Mouse (Mus musculus): ENCODE results near the gene Dab1.

Gene Dab1

GRCm38 (mm10) chr4:103700392-103700791 lies 81.2 kb downstream of the Dab1 start:
- no peak for DNase-seq (ENCODE audit: low spot score)

- DNase-seq (ENCODE audit: low spot score) = no peak
Measured at GRCm38 (mm10) chr4:103702137-103702536, 83.0 kb downstream of the Dab1 start.

GRCm38 (mm10) chr4:103704477-103704876 lies 85.3 kb downstream of the Dab1 start:
- DNase-seq (ENCODE audit: low spot score) = peak; percentile 29

GRCm38 (mm10) chr4:103706501-103706900 lies 87.3 kb downstream of the Dab1 start:
- DNase-seq (ENCODE audit: low spot score) = no peak

- DNase-seq (ENCODE audit: low spot score) = no peak
Measured at GRCm38 (mm10) chr4:103707140-103707539, 88.0 kb downstream of the Dab1 start.

- DNase-seq (ENCODE audit: low spot score) = no peak
Measured at GRCm38 (mm10) chr4:103711353-103711752, 92.2 kb downstream of the Dab1 start.

GRCm38 (mm10) chr4:103713921-103714320 lies 94.8 kb downstream of the Dab1 start:
- no peak for DNase-seq (ENCODE audit: low spot score)

- DNase-seq (ENCODE audit: low spot score) = no peak
Measured at GRCm38 (mm10) chr4:103714991-103715390, 95.8 kb downstream of the Dab1 start.

GRCm38 (mm10) chr4:103715568-103715967 lies 96.4 kb downstream of the Dab1 start:
- no peak for DNase-seq (ENCODE audit: low spot score)

- DNase-seq (ENCODE audit: low spot score) = no peak
Measured at GRCm38 (mm10) chr4:103722738-103723137, 103.6 kb downstream of the Dab1 start.

GRCm38 (mm10) chr4:103726486-103726885 lies 107.3 kb downstream of the Dab1 start:
- no peak for DNase-seq (ENCODE audit: low spot score)

- no peak for DNase-seq (ENCODE audit: low spot score)
Measured at GRCm38 (mm10) chr4:103737185-103737584, 118.0 kb downstream of the Dab1 start.

- DNase-seq (ENCODE audit: low spot score) = no peak
Measured at GRCm38 (mm10) chr4:103751249-103751855, 132.2 kb downstream of the Dab1 start.

GRCm38 (mm10) chr4:103754561-103754960 lies 135.4 kb downstream of the Dab1 start:
- DNase-seq (ENCODE audit: low spot score) = no peak

- DNase-seq (ENCODE audit: low spot score) = no peak
Measured at GRCm38 (mm10) chr4:103757241-103757640, 138.1 kb downstream of the Dab1 start.

- DNase-seq (ENCODE audit: low spot score) = no peak
Measured at GRCm38 (mm10) chr4:103762416-103762815, 143.3 kb downstream of the Dab1 start.

- DNase-seq (ENCODE audit: low spot score) = no peak
Measured at GRCm38 (mm10) chr4:103775712-103776111, 156.6 kb downstream of the Dab1 start.

- no peak for DNase-seq (ENCODE audit: low spot score)
Measured at GRCm38 (mm10) chr4:103781398-103781797, 162.2 kb downstream of the Dab1 start.

GRCm38 (mm10) chr4:103783561-103784247 lies 164.5 kb downstream of the Dab1 start:
- DNase-seq (ENCODE audit: low spot score) = no peak

- DNase-seq (ENCODE audit: low spot score) = no peak
Measured at GRCm38 (mm10) chr4:103793589-103794312, 174.6 kb downstream of the Dab1 start.

- DNase-seq (ENCODE audit: low spot score) = no peak
Measured at GRCm38 (mm10) chr4:103796416-103796815, 177.3 kb downstream of the Dab1 start.

- DNase-seq (ENCODE audit: low spot score) = no peak
Measured at GRCm38 (mm10) chr4:103802439-103802838, 183.3 kb downstream of the Dab1 start.

- DNase-seq (ENCODE audit: low spot score) = no peak
Measured at GRCm38 (mm10) chr4:103804461-103804860, 185.3 kb downstream of the Dab1 start.
